Mouse (Mus musculus): ENCODE measurements around the gene Vps51.
"Not testable (repeated sequence)": the region's sequence is repeated elsewhere in the genome, so short reads cannot be mapped to it uniquely, and the experiment has no call there.

The Vps51 gene

DNA sequence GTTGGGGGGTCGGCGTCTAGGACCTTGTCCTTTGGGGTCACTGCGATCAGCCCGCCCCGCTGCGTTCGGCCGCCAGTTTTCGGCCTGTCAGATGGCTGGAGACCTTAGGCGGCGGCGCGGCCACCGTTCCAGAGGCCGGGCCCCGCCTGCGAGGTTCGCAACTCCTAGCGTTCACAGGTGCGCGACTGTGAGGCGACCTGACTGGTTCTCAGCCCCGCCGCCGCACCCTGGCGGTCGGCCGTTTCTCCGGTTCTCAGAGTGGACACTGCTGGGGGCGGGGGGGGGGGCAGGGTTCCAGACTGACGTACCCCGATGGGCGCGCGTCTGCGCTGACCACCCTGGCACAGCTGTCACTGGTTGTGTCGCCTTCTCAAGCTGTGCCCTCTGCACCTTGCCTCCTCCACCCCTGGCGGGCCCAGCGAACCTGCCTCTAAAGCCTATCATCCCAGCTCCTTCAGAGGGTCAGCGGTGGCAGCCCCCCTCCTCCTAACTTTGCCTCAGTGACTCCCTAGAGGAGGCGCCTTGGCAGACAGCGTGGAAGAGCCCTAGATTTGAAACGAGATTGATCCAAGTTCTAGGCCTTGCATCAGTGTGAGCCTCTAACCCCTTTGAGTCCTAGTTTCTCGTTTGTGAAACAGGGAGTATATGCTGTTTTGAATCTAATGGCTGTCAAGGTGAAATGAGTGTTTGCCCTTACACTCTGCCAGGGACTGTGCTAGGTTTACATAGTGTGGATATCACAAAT, 29.7 kb downstream of the Vps51 start:
- DNase-seq = peak; percentile 68

DNA sequence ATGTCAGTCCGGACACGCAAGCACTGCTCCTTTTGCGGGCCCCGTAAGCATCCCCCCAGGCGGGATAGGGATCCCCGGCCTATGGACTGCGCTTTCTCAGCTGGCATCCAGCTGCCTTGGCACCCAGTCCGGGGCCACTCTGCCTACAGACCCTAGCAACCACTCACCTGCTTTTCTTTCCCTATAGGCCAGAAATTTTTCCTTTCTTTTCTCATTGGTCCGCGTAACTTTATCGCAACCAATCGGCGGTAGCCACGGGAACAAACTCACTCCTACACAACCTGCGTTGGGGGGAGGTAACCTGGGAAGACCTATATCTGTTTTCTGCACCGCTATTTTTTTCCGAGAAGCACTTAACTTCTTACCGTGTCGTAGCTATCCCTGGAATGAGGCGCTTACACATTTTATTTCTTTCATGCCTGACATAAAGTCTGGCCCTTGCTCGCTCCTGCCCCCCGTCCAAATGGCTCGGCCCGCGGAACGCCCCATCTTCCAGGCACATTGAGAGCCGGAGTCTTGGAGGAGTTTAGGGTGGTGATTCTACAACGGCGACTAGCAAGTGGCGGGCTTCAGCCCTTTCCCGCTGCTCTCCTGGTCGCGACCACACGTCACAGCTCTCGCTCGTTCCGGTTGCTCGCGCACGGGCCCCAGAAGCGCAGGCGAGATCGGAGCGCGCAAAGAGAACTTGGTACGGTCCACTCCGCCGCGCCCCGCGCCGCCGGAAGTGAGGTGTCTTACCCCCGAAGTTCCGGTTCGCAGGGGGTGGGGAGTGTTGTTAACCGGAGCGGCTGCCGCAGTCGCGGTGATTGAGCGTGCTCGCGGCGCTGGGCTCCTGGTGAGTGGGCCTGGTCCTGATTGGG, 30.5 kb downstream of the Vps51 start, which contains the start of gene Syvn1:
Gene Syvn1 (plus strand): TSS at position 283 of the 860 bp plus-strand sequence.
- DNase-seq = peak; percentile 91

DNA sequence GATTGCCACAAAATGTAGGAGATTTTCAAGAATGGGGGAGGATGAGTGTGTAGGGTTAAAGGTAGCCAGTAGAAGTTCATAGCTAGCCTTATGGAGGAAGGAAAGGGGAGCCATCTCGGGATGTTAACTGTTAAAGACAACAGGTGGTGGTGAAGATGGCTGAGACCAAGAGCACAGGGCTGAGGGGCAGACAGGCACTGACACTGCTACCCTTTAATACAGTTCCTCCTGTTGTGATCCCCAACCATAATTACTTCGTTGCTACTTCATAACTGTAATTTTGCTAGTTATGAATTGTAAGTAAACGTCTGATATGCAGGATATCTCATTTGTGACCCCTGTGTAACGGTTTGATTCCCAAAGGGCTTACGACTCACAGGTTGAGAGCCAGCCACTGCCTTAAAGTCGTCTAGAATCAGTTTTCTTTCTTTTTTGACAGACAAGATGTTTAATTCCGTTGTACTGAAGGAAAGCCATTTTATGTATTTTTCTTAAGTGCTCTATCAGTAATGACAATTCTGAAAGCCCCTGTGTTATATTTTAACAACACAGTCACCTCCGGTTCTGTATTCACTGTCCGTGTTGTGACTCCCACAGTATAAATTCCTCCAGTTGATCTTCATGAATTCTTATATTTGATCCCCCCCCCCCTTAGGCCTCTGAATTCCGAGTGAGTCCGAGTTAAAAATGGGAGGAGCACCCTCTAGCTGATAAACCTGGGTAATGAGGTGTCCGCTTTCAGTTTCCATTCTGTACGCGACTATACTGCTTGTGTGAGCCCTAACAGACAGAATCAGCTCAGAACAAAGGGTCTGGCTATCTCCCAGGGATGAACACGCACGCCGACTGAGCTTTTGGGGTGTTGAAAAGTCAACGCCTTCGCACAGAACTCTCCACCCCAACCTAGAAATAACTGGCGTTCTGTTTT, 31.4 kb downstream of the Vps51 start:
- DNase-seq = peak; percentile 20

DNA sequence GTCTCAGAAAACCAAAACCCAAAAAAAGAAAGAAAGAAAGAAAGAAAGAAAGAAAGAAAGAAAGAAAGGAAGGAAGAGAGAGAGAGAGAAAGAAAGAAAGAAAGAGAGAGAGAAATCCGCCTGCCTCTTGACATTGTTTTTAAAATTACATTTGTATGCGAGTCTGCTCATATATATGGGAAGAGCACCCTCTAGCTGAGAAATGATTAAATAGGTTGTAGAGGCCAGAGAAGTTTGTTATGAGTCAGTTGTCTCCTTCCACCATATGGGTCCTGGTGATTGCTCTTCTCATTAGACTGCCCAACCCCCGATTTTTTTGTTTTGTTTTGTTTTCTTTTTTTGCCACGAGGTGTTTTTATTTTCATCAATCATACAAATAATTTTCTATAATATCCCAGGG, 32.9 kb downstream of the Vps51 start:
- DNase-seq = not testable (repeated sequence)

DNA sequence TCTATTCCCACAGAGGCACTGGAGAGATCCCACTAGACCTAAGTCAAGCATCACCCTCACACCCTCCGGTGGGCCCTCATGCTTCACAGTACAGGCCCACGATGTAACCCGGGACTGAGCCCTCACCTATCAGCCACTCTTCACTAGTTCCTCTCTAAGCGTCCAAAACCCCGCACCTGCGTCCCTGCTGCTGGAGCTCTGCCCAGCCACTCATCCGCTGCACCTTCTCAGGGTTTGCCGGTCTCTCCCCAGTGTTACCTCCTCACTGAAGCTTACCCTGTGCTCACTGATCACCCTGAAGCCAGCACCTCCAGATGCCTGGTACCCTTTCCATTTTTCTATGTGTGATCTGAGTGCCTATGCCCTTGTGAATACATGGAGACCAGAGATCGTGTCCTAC, 34.7 kb downstream of the Vps51 start:
- peak; percentile 26 for DNase-seq

DNA sequence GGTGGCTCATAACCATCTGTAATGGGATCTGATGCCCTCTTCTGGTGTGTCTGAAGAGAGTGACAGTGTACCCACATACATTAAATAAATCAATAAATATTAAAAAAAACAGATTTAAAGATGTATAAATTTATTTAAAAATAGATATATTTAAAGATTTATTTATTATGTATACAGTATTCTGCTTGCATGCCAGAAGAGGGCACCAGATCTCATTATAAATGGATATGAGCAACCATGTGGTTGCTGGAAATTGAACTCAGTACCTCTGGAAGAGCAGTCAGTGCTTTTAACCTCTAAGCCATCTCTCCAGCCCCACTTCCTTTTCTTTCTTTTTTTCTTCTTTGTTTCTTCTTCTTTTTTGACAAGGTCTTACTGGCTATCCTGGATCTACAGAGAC, 37.0 kb downstream of the Vps51 start:
- DNase-seq = no peak

DNA sequence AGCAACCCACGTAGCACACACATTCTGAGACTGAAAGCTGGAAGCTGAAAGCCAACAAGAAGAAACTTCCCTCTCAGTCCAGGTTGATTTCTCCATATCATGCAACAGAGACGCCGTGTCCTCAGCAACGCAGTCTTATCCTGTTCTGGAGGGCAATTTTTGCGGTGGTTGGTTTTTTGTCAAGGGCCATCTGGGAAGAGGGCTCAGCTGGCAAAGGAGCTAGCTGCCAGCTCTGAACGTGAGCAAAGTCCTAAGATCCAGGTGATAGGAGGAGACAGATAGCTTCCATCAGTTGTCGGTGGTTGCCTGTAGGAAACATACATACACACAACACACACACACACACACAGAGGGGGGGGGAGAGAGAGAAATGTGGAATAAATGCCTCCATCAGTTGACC, 38.7 kb downstream of the Vps51 start:
- no peak for DNase-seq

DNA sequence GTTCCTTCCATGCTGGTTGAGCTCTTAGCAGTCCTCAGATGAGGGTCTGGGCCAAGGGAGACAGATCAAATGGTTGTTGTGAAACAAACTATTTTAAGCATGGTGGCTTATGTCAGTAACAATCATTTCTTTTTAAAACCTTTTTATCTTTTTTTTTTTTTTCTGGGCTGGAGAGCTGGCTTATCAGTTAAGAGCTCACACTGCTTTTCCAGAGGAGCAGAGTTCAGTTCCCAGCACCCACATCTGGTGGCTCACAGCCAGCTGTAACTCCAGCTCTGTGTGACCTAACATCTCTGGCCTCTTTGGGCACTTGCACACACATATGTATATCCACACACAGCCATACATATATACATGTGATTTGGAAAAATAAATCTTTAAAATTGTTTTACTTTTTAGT, 39.3 kb downstream of the Vps51 start:
- DNase-seq = no peak

DNA sequence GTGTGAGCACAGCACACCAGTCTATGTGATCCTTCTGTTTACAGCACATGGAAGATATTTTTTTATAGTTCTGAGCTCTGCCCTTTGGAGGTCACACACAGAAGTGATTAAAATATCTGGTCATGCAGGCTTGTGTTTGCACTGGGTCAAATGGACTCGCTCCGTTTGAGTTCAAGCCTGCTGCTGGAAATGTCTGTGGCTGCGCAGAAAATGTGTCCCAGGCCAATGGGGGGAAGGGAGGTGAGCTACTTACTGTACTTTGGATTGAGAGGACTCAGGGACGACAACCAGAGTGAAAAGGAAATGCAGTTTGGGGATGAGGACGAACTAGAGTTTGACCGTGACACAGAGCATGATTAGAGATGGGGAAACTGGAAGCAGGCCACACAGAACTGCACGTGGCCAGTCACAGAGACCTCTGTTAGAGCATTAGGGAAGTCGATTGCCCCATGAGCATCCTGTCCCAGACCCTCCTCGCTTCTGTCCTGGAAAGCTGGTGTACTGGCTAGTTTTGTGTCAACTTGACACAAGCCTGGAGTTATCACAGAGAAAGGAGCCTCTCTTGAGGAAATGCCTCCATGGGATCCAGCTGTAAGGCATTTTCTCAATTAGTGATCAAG, 41.0 kb downstream of the Vps51 start:
- no peak for DNase-seq

DNA sequence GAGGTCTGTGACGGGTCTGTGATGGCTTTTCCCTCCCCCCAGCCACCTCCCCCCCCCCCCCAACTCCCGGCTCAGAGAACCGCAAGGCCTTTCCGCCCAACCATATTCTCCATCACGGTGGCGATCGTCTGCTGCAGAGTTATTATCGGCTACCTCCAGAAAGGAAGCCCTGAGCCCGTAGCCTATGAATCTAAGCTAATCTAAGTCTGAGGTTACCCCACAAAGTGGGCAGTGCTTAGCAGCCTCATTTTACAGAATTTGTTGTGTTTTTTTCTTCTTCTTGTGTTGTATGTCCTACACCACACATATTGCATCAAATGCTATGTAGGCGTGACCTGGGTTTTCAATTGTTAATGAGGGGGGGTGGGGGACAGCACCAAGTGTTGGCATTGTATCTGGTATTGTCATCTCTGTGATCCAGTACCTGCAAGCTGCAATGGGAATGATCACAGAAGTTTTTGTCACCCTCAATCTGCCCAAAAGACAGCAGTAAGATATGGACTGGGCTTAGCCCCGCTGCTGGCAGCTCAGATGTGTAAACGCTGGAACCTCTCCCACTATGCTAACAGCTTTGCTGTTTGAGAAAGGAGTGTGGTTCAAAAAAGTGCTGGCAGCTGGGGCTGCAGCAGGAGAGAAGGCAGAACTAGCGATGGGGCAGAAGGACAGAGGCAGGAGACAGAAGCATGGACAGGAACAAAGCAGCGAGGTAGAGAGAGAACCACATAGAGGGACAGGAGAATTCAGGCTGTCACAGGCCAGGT, 46.3 kb downstream of the Vps51 start:
- DNase-seq = no peak

DNA sequence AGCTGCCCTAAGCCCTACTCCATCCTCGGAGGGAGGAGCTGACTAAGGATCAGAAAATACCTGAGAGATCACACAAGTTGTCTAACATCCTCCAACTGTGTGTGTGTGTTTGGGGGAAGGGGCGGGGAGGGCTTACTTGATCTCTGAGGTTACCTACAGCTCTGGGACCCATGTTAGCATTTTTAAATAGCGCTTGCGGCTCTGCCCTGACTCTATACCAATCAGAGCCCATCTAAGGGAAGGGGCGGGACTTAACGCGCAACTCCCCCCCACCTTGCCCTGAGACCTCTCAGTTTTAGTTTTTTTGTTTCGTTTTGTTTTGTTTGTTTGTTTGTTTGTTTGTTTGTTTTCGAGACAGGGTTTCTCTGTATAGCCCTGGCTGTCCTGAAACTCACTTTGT, 47.6 kb downstream of the Vps51 start:
- no peak for DNase-seq

DNA sequence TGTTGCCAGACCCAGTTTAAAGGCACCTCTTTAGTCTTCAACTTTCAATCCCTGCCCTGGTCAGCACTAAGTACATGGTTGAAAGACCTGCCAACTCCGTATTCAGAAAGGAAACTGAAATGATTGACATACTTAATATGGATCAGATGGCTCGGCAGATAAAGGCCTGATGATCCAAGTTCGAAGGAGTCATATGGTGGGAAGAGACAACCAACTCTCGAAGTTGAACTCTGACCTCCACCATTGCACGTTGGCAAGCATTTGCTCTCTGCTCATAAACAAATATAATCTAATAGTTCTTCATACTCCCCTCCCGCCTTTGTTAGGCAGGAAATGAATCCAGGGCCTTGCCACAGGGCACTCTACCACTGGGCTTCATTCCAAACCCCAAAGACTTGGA, 48.0 kb downstream of the Vps51 start:
- DNase-seq = no peak

DNA sequence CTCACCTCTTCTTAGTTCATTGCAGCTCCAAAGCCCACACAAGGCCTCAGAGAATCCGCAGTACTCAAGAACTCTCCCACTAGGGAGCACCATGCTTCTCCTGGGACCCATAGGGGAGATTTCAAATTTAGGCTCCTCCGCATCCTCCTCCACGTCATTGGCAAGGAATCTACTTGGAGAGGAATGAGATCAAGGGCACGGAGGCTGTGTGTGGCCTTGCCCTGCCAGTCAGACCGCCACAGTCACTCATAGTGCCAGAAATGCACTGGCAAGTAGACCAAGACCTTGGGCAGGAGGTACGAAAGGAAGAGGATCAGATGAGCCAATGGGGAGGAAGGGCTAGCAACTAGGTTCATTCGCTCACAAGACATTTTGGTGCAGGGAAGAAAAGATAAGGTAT, 53.1 kb downstream of the Vps51 start:
- no peak for DNase-seq

DNA sequence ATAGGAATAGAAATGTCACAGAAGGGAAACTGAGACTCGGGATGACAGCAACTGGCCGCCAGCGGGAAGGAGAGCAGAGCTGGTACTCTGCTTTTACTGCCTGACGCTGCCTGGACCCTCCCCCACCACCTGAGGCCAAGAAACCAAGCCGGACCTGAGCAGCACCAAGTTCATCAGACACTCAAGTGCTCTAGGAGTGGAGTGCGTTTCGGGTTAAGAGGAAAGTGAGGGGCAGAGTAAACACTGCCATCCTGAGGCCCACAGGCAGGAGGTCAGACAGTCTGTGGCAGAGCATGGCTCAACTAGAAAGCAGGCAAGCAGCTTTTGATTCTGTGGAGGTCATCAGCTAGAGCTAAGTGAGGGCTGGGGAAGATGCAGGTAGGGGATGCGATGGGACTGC, 54.0 kb downstream of the Vps51 start:
- no peak for DNase-seq

DNA sequence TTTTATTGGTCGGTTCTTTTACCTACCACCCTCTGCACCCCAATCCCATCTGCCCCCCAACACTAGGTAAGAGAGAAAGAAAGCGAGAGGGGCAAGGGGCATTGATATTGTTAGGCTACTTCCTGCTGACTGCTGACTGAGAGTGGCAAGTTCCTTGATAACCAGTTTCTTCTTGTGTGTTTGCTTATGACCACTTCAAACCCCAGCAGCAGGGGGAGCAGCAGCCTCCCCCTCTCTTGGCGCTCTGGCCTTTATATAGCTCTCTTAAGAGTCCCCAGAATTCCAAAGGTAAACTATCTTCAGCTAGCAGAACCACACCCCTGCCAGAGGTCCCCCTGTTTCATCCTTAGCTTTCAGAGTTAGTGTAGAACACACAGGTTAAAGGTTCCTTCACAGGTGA, 56.8 kb downstream of the Vps51 start:
- no peak for DNase-seq

DNA sequence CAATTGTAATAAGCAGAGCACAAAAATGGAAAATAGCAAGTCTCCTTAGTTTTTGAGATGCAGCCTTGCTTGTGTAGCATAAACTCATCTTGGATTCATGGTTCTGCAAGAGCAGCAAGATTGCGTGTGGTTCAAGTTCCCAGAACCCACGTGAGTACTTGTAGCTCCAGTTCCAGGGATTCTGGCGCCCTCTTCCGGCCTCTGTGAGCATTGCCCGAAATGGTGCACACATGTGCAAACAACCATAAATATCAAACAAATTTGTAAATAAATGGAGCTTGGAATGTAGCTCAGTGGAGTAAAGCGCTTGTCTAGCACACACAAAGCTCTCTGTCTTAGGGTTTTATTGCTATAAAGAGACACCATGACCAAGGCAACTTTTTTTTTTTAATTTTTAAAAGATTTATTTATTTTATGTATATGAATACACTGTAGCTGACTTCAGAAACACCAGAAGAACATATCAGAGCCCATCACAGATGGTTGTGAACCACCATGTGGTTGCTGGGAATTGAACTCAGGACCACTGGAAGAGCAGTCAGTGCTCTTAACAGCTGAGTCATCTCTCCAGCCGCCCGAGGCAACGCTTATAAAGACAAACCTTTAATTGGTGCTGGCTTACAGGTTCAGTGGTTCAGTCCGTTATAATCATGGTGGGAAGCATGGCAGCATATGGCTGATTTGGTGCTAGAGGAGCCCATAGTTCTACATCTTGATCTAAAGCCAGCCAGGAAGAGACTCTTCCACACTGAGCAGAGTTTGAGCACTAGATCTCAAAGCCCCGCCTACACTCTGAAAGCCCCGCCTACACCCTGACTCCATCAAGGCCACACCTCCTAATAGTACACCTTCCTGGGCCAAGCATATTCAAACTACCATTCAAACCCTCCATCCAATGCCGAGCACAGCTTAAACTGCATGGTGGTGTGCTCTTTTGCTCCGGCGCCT, 58.6 kb downstream of the Vps51 start:
- DNase-seq = peak; percentile 79
